Mouse (Mus musculus): ENCODE results near the gene B3gat1. TPM values are rescaled to one million over a fixed set of nuclear protein-coding genes. Genes with fewer than 3 reads are reported as not detected.

The B3gat1 gene
- polyA plus RNA-seq (2017; shearing (Covaris generic)): not detected

GRCm38 (mm10) chr9:26733206-26733891, at the start of gene B3gat1:
Gene B3gat1, plus strand, starts transcription at chr9:26733728.

GRCm38 (mm10) chr9:26805935-26806666, 72.6 kb downstream of the B3gat1 start, which contains the start of gene Glb1l2:
Gene Glb1l2, minus strand, starts transcription at chr9:26806468.

Other genes with a start within 250 kb of the B3gat1 start
- gene Glb1l2, start 72.7 kb downstream of the B3gat1 start, polyA plus RNA-seq (2017; shearing (Covaris generic)): not detected
- gene Glb1l3, start 127.2 kb downstream of the B3gat1 start, polyA plus RNA-seq (2017; shearing (Covaris generic)): not detected
- gene Gm1110, start 189.4 kb downstream of the B3gat1 start, polyA plus RNA-seq (2017; shearing (Covaris generic)): 0.22 TPM